Mouse (Mus musculus) heart, postnatal 0 days (tissue): ENCODE data around the gene Ncor2.

Source experiments
- CTCF ChIP-seq: IDR thresholded peaks from 2 replicates; pipeline ENCODE4 v1.5.1; 2016; ENCODE audit warnings: antibody characterized with exemption, control low read depth, low read depth
- EP300 ChIP-seq: IDR thresholded peaks from 2 replicates; pipeline ENCODE4 v1.6.1; 2016; ENCODE audit warnings: antibody characterized with exemption, low read depth

GRCm38 (mm10) chr5:125159804-125160405, 19.1 kb downstream of the Ncor2 start:
- TF ChIP-seq CTCF (no peak), EP300 (no peak)
